Mouse (Mus musculus) gastrocnemius, adult 18-20 months (tissue): ENCODE results near the gene Gm7347. TPM values are rescaled to one million over a fixed set of nuclear protein-coding genes. Genes with fewer than 3 reads are reported as not detected.
"Not testable (repeated sequence)": the region's sequence is repeated elsewhere in the genome, so short reads cannot be mapped to it uniquely, and the experiment has no call there.

Experiments
- DNase-seq: peaks from one replicate; pipeline ENCODE4 v3.0.0; 2021; ENCODE audit warnings: low spot score
- long read RNA-seq, 2 experiments: library from polyadenylated mRNA; stranded (forward); transcript quantifications; one replicate each; pipeline ENCODE4 v2.0.0; 2021
- total RNA-seq, 2 experiments: library from RNA; stranded (reverse); gene quantifications; 2 replicates each; pipeline ENCODE4 v1.2.3; 2021

Gm7347 gene
- total RNA-seq, result not detected
- long read RNA-seq, experiment 1, result 0 reads
- long read RNA-seq, experiment 2, result 0 reads

- DNase-seq, result not testable (repeated sequence)
These were observed at the start of gene Gm7347 for GRCm38 (mm10) chr5:26058481-26058880. TSS of gene Gm7347 (minus strand) at chr5:26058581.

GRCm38 (mm10) chr5:26105262-26105661 is 46.9 kb upstream of the Gm7347 start, which contains the start of gene 5031410I06Rik:
TSS of gene 5031410I06Rik (minus strand) at chr5:26105362.
- not testable (repeated sequence) for DNase-seq

- not testable (repeated sequence) for DNase-seq
These were observed 30.8 kb upstream of the Gm7347 start, which contains the start of gene Gm10471 for GRCm38 (mm10) chr5:26089191-26089590. TSS of gene Gm10471 (minus strand) at chr5:26089291.

GRCm38 (mm10) chr5:26079023-26079422 is 20.6 kb upstream of the Gm7347 start:
- DNase-seq, result not testable (repeated sequence)

- no peak for DNase-seq
These were observed 12.3 kb upstream of the Gm7347 start for GRCm38 (mm10) chr5:26070716-26071115.

GRCm38 (mm10) chr5:26039458-26039857 is 18.9 kb downstream of the Gm7347 start, which contains the start of gene Speer4a:
TSS of gene Speer4a (minus strand) at chr5:26039558.
- not testable (repeated sequence) for DNase-seq

GRCm38 (mm10) chr5:26022816-26023215 is 35.6 kb downstream of the Gm7347 start, which contains the start of gene Gm5862:
TSS of gene Gm5862 (minus strand) at chr5:26022916.
- DNase-seq, result not testable (repeated sequence)

- DNase-seq, result not testable (repeated sequence)
These were observed 50.7 kb downstream of the Gm7347 start for GRCm38 (mm10) chr5:26007697-26008096.

- not testable (repeated sequence) for DNase-seq
These were observed 51.3 kb downstream of the Gm7347 start for GRCm38 (mm10) chr5:26006937-26007695.

GRCm38 (mm10) chr5:26004698-26005097 is 53.7 kb downstream of the Gm7347 start, which contains the start of gene Gm1979:
TSS of gene Gm1979 (minus strand) at chr5:26004798.
- not testable (repeated sequence) for DNase-seq

Other genes with a start within 250 kb of the Gm7347 start
- gene Gm21663, start 116.2 kb downstream of the Gm7347 start, total RNA-seq, result not detected
- not detected for gene Gm21671, start 104.2 kb downstream of the Gm7347 start, total RNA-seq
- not detected for gene Gm21680, start 85.9 kb downstream of the Gm7347 start, total RNA-seq
- not detected for gene Gm21698, start 69.9 kb downstream of the Gm7347 start, total RNA-seq
- gene Gm1979, start 53.8 kb downstream of the Gm7347 start, total RNA-seq, result not detected
- gene Gm5862, start 35.7 kb downstream of the Gm7347 start, total RNA-seq, result not detected
- not detected for gene Speer4a, start 19.0 kb downstream of the Gm7347 start, total RNA-seq
- not detected for gene Gm10471, start 30.7 kb upstream of the Gm7347 start, total RNA-seq
- not detected for gene 5031410I06Rik, start 46.8 kb upstream of the Gm7347 start, total RNA-seq
- gene Gm10220, start 62.8 kb upstream of the Gm7347 start, total RNA-seq, result not detected
- gene Gm7361, start 199.1 kb upstream of the Gm7347 start, total RNA-seq, result not detected